Mouse (Mus musculus) cerebellum, postnatal 4 days (tissue): ENCODE data around the gene Cyp4a30b.
"Not testable (repeated sequence)": the region's sequence is repeated elsewhere in the genome, so short reads cannot be mapped to it uniquely, and the experiment has no call there.

Experiments used
- DNase-seq, 2 experiments: peaks; one replicate each; pipeline ENCODE4 v3.0.0; 2022; ENCODE audit warnings: low spot score in 2 of 2, mixed read lengths in 1 of 2

Cyp4a30b gene

GRCm38 (mm10) chr4:115452304-115452703 is at the start of gene Cyp4a30b:
Cyp4a30b (plus strand) TSS chr4:115452604.
- no peak for DNase-seq

- DNase-seq, result not testable (repeated sequence)
Observed at GRCm38 (mm10) chr4:115411324-115411723, 41.1 kb upstream of the Cyp4a30b start, which contains the start of gene Cyp4a12b. Cyp4a12b (plus strand) TSS chr4:115411624.

- DNase-seq, result no peak
Observed at GRCm38 (mm10) chr4:115450577-115451137, 1.7 kb upstream of the Cyp4a30b start.

GRCm38 (mm10) chr4:115473585-115473984 is 21.2 kb downstream of the Cyp4a30b start:
- not testable (repeated sequence) for DNase-seq

- DNase-seq, result not testable (repeated sequence)
Observed at GRCm38 (mm10) chr4:115476051-115476450, 23.6 kb downstream of the Cyp4a30b start.

- no peak for DNase-seq
Observed at GRCm38 (mm10) chr4:115481006-115481652, 28.7 kb downstream of the Cyp4a30b start.

GRCm38 (mm10) chr4:115496001-115496400 is 43.6 kb downstream of the Cyp4a30b start, which contains the start of gene Cyp4a14:
Cyp4a14 (minus strand) TSS chr4:115496142.
- DNase-seq, result no peak

- no peak for DNase-seq
Observed at GRCm38 (mm10) chr4:115497466-115497865, 45.1 kb downstream of the Cyp4a30b start.

GRCm38 (mm10) chr4:115513964-115514363 is 61.6 kb downstream of the Cyp4a30b start:
- not testable (repeated sequence) for DNase-seq

GRCm38 (mm10) chr4:115518000-115518399 is 65.6 kb downstream of the Cyp4a30b start, which contains the start of gene Cyp4a10:
Cyp4a10 (plus strand) TSS chr4:115518264.
- DNase-seq, result not testable (repeated sequence)

- no peak for DNase-seq
Observed at GRCm38 (mm10) chr4:115519444-115519843, 67.0 kb downstream of the Cyp4a30b start.
